Mouse (Mus musculus): Measurements from ENCODE around the gene Klc4.

Klc4 gene

GRCm38 (mm10) chr17:46645561-46646321 is at the start of gene Klc4, which contains the start of gene Mrpl2:
Klc4 (minus strand) TSS chr17:46646022.
Mrpl2 (plus strand) TSS chr17:46646229.
- DNase-seq (ENCODE audit: low read depth, low spot score) = peak; percentile 96

- DNase-seq (ENCODE audit: low read depth, low spot score) = no peak
Observed at GRCm38 (mm10) chr17:46694517-46695063, 48.8 kb upstream of the Klc4 start.

- DNase-seq (ENCODE audit: low read depth, low spot score) = no peak
Observed at GRCm38 (mm10) chr17:46691390-46691789, 45.6 kb upstream of the Klc4 start.

- DNase-seq (ENCODE audit: low read depth, low spot score) = no peak
Observed at GRCm38 (mm10) chr17:46690665-46691064, 44.8 kb upstream of the Klc4 start.

GRCm38 (mm10) chr17:46685913-46686312 is 40.1 kb upstream of the Klc4 start:
- no peak for DNase-seq (ENCODE audit: low read depth, low spot score)

- DNase-seq (ENCODE audit: low read depth, low spot score) = no peak
Observed at GRCm38 (mm10) chr17:46682654-46683389, 37.0 kb upstream of the Klc4 start.

GRCm38 (mm10) chr17:46681466-46682118 is 35.8 kb upstream of the Klc4 start:
- no peak for DNase-seq (ENCODE audit: low read depth, low spot score)

GRCm38 (mm10) chr17:46680760-46681373 is 35.0 kb upstream of the Klc4 start, which contains the start of gene Klhdc3:
Klhdc3 (minus strand) TSS chr17:46680914.
- DNase-seq (ENCODE audit: low read depth, low spot score) = peak; percentile 95

GRCm38 (mm10) chr17:46679843-46680759 is 34.3 kb upstream of the Klc4 start:
- DNase-seq (ENCODE audit: low read depth, low spot score) = no peak

- no peak for DNase-seq (ENCODE audit: low read depth, low spot score)
Observed at GRCm38 (mm10) chr17:46678911-46679310, 33.1 kb upstream of the Klc4 start.

GRCm38 (mm10) chr17:46678416-46678815 is 32.6 kb upstream of the Klc4 start, which contains the start of gene Mea1:
Mea1 (plus strand) TSS chr17:46678793.
- DNase-seq (ENCODE audit: low read depth, low spot score) = no peak

- no peak for DNase-seq (ENCODE audit: low read depth, low spot score)
Observed at GRCm38 (mm10) chr17:46674530-46675283, 28.9 kb upstream of the Klc4 start.

- peak; percentile 80 for DNase-seq (ENCODE audit: low read depth, low spot score)
Observed at GRCm38 (mm10) chr17:46673850-46674529, 28.2 kb upstream of the Klc4 start, which contains the start of gene Rrp36. Rrp36 (minus strand) TSS chr17:46674352.

GRCm38 (mm10) chr17:46669911-46670310 is 24.1 kb upstream of the Klc4 start:
- no peak for DNase-seq (ENCODE audit: low read depth, low spot score)

- DNase-seq (ENCODE audit: low read depth, low spot score) = no peak
Observed at GRCm38 (mm10) chr17:46667712-46668111, 21.9 kb upstream of the Klc4 start.

GRCm38 (mm10) chr17:46662730-46663129 is 16.9 kb upstream of the Klc4 start:
- DNase-seq (ENCODE audit: low read depth, low spot score) = no peak

GRCm38 (mm10) chr17:46661981-46662380 is 16.2 kb upstream of the Klc4 start:
- DNase-seq (ENCODE audit: low read depth, low spot score) = no peak

GRCm38 (mm10) chr17:46661351-46661750 is 15.5 kb upstream of the Klc4 start:
- DNase-seq (ENCODE audit: low read depth, low spot score) = no peak

GRCm38 (mm10) chr17:46656054-46656453 is 10.2 kb upstream of the Klc4 start:
- DNase-seq (ENCODE audit: low read depth, low spot score) = no peak

Data from c-Kit-negative CD71-positive TER-119-positive erythroid progenitor cells, embryonic 14.5 days (primary cell).